Mouse (Mus musculus): ENCODE data around the gene Coro1b. TPM values are rescaled to one million over a fixed set of nuclear protein-coding genes. Genes with fewer than 3 reads are reported as not detected.

Coro1b gene
- polyA plus RNA-seq (2014; fragmentation: Illumina TruSeq; extraction: RNeasy Lipid Tissue Mini Kit (QIAGEN cat#74804); ENCODE audit: low read depth, low replicate concordance) = 54.9 TPM

DNA sequence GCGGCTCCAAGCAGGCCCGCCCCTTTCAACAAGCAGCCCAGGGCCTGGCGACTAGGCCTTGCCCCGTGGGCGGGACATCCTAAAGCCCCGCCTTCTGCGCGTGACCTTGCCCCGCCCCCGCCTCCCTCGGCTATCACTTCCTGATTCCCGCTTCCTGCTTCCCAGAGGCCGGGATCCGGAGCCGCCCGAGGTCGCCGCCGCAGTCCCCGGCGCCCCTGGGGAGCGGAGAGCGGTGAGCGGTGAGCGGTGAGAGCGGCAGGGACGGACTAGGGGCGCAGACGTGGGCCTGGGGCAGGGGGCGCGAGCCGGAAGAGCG lies at the start of gene Coro1b:
Gene Coro1b (plus strand): TSS at position 129 of the 316 bp plus-strand sequence.

DNA sequence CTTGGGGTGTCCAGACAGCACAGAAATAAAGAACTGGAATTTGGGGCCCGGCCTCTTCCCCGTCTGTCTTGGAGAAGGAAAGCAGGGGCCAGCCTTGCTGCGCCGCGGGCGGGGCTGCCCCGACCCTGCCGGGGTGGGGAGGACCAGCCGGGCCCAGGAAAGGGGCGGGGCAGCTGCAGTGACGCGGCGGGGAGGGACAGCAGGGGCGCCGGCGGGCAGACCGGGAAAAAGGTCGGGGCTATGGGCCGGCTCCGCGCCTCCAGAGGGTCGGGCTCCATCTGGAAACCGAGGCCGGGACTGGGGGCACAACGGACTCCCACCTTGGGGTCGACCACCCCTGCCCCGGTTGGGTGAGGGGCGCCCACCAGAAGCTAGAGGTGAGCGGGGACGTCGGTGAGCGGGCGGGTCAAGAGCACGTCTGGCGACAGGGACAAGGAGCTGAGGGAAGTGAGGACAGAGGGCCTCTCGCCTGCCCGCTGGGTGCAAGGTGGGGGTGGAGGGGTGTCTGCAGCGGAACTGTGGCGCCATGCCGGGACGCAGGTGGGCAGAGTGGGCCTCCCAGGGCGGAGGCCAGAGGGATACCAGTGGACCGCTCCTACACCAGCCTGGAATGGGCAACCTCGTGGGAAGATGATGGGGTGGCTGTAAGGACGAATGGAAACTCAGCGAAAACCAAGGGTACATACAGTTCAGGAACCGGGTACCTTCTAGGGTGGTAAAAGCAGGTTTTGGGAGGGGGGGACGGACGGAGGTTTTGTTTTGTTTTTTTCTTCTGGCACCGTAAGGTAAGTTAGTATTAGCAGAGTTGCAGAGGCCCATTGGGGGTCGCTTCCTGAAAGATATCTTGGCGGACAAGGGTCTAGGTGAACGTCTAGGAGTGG lies 48.3 kb upstream of the Coro1b start, which contains the start of gene Pitpnm1:
Gene Pitpnm1 (plus strand): TSS at position 162 of the 881 bp plus-strand sequence.

DNA sequence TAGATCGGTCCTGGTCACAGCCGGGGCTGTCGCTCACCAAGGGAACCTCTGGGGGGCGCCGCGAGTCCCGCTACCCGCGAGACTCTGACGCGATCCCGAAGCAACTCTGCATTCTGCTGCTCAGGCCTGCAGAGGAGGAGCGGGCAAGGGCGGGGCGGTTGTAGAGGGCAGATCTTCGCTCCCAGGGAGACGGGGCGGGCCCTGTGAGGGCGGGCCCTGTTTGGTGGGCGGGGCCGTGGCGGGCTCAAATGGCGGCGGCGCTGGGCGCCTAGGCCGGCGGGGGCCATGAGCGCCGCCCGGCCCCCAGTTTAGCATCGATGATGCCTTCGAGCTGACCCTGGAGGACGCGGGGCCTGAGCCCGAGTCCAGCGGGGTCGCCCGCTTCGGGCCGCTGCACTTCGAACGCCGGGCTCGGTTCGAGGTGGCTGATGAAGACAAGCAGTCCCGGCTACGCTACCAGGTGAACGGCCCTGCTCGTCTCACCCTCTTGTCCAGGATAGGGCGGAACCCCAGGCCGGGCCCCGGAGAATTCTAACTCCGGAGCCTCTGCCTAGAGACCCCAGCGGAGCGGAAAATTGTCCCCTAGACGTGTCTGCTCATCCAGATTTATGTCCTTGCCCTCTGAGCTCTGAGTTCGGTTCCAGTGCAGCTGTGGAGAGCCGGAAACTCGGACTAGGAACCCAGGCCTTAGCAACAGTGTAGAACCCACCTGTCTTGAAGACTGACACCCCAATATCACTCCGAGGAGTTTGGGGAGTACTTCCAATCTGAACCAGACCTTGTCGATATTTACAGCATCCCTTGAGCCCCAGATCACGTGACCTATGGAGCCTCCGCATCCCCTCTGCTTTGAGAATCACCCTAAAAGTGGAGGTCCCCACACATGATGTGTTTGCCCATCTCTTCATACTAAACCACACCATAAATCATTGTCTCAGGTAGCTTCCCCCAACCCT lies 22.4 kb upstream of the Coro1b start, which contains the start of gene Aip:
Gene Aip (minus strand): TSS at position 118 of the 956 bp plus-strand sequence.

DNA sequence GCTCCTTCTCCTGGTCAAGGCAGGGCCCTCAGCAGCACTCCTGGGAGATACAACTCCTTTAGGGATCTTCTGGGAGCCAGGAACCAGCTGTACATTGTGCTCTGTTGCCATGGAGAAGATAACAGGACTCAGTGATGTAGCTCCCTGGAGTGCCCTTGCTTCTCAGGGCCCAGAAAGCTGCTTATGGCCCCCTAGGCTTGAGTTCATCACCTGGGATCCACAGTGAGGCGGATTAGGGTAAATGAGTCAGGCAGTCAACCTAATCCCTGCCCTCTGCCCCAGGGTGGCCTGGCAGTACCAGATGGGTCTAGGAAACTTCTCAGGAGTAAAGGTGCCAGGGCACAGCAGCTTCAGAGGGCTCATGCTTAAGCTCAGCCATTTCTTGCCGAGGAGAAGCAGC lies 9.0 kb upstream of the Coro1b start, which contains the start of gene Gpr152:
Gene Gpr152 (plus strand): TSS at position 342 of the 400 bp plus-strand sequence.

DNA sequence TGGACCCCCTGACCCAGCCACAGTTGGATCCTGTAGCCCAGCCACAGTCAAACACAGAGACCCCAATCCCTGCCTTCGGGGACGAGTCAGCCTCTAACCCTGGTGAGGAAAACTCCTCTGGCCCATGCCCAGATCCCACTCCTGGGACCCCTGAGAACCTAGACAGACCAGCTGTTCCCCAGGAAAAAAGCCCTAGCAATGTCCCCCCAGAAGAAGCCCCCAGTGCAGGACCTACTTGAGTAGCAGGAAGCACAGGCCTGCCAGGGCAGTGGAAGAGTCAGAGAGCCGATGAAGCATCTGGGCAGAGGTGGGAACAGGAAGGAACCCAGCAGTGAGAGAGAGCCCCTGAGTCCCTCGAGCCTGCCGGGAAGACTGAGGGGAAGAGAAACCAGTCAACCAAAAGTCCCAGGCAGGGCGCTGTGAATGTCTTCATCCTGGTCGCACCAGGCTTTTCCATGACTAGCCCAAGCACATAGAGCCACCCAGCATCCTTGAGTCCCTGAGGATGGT lies 4.6 kb upstream of the Coro1b start, which contains the start of gene Cabp4:
Gene Cabp4 (minus strand): TSS at position 275 of the 510 bp plus-strand sequence.

DNA sequence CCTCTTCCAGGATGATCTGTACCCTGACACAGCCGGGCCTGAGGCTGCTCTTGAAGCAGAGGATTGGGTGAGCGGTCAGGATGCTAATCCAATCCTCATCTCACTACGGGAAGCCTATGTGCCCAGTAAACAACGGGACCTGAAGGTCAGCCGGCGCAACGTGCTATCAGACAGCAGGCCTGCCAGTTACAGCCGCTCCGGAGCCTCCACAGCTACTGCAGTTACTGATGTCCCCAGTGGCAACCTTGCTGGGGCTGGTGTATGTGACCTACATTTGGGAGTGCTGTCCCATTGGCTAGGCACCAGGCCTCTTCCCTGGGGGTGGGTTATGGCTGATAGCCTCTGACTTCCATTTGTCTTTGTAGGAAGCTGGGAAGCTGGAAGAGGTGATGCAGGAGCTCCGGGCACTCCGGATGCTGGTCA lies 4.8 kb downstream of the Coro1b start, which contains the start of gene Ptprcap:
Gene Ptprcap (plus strand): TSS at position 373 of the 423 bp plus-strand sequence.

DNA sequence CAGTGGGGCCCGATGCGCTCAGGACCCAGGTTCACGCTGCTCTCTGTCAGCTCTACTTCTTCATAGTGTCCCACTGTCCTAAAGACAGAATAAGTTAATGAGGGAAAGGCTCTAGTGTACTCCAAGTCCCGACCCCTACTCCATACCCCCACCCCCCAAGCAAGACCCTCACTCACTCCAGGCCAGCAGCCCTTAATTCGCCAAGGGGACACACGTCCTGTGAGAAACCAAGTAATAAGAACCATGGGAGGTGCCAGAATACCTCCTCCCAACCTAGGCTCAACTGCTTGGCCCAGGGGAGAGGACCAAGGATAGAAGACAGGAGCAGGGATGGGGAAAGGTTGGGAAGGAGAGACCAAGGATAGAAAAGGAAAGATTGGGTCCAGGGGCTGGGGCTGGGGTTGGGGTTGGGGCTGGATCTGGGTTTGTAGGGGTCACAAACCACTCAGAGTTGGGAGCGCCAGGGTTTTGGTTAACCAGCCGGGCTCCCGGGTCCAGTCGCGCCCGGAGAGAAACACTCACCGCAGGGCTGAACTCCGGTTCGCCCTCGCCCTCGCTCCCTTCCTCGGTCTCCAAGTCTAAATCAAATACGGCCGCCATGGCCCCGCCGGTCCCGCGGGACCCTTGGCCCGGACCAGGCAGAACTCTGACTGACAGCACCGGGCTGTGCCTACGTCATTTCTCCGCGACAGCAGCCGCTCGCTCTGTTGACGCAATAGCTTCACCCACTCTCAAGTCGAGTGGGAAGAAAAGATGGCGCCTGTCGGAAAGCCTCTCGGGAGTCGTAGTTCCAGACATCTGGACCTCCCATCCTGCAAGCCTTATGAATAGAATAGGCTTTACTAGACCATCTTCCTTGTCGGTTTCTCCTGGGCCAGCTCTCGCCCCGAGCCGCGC lies 14.5 kb downstream of the Coro1b start, which contains the start of gene Rps6kb2:
Gene Rps6kb2 (minus strand): TSS at position 709 of the 897 bp plus-strand sequence.

DNA sequence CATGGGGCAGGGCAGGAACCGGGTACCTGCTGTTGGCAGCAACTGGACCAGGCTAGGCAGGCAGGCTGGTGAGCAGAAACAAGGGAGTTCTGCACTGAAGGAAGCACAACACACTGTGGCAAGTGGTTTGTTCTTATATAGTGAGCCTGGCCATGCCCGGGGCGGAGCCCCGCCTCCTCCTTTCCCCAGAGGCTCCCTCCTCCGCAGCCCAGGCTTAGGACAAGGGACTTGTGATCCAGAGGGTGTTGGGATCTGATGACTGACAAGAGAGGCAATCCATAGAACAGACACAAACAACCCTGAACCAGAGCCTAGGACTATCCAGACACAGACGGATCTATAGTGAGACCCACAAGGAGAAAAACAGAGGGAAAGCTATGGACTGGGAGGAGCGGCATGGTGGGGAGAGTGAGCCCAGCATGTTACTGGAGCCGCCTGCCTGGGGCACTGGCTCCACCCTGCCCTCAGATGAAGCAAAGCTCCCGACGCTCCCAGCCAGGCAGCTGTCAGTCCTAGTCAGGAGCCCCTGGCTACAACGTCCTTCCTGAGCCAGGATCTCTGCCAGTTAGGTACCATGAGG lies 27.0 kb downstream of the Coro1b start, which contains the start of gene Carns1:
Gene Carns1 (minus strand): TSS at position 112 of the 580 bp plus-strand sequence.

DNA sequence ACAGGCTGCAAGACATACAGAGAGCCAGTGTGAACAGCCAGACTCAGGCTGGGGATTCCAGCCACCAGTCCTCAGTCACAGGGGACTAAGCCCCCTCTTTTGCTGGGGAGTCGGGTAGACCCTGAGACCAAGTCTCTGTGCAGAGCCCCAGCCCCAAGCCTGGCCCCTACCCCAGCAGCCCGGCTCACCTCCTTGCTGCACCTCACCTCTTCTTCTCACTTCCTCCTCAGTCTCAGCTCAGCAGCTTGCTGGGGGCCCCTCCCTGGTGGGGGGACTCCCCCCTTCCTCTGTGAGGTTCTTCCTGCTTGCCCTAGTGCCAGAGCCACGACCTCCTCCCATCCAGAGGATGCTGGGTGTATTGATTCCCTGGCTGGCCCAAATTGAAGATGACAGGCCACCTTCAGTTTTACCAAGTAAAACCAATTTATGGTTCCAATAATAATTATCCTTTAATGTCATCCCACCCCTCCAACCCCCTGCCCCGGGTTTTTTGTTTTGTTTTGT lies 42.5 kb downstream of the Coro1b start, which contains the start of gene Tbc1d10c:
Gene Tbc1d10c (minus strand): TSS at position 454 of the 504 bp plus-strand sequence.

DNA sequence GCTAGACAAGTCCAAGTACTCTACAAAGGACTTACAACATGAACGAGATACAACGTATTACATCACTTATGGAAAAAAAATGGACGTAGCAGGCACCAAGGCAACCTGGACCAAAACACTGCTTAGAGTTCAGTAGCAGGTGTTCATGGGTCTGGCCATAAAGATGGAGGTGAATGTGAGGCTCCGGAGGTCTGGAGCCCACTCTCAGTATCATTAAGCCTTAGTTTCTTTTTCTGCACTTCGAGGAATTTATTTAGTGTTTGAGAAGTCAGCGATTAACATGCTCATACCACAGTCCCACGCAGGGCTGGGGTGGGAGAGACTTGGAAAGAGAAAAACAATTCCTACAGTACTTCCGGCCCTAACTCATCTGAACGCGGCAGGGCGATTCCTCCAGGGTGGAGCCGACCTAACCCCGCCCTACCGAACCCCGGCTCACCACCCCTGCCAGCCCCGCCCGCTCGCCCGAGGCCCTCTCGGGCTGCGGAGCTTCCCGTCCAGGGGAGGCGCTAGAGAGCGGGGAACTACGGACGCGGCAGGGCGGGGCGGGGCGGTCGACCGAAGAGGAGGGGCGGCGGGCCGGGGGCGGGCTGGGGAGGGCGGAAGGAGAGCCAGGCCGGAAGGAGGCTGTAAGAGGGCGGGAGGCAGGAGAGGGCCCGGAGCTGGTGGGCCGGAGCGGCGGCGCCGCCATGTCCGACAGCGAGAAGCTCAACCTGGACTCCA lies 43.3 kb downstream of the Coro1b start, which contains the start of gene Ppp1ca:
Gene Ppp1ca (plus strand): TSS at position 538 of the 723 bp plus-strand sequence.

DNA sequence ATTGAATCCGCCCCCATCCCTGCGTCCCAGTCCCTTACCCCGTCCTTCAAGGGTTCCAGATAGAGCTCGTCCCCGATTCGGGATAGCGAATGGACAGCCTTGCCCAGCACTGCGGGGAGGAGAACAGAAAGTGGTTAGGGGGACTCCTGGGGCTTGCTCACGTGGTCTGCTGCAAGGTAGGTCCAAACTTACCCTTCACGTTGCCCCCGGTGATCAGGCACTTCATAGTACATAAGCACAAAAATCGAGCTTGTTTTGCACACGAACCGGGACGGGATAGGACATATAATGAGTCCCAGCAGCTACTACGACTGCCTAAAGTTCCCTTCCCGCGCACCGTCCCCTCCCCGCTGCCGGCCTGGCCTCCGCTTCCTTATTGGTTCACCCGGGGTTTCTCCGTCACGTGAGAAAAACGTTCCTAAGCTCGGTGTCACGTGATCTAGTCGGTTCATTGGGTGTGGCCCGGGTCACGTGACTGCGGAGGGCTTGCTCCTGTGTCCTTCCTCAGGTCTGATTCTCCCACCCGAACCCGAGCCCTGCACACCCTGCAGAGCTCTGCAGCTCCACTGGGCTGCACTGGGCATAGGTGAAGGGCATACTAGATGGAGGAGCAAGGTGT lies 53.0 kb downstream of the Coro1b start, which contains the start of gene Rad9a:
Gene Rad9a (minus strand): TSS at position 372 of the 619 bp plus-strand sequence.

Other genes starting within 250 kb of the Coro1b start
- gene Tcirg1, start 241.5 kb upstream of the Coro1b start, polyA plus RNA-seq (2014; fragmentation: Illumina TruSeq; extraction: RNeasy Lipid Tissue Mini Kit (QIAGEN cat#74804); ENCODE audit: low read depth, low replicate concordance) = 21.1 TPM
- gene Ndufs8, start 235.8 kb upstream of the Coro1b start, polyA plus RNA-seq (2014; fragmentation: Illumina TruSeq; extraction: RNeasy Lipid Tissue Mini Kit (QIAGEN cat#74804); ENCODE audit: low read depth, low replicate concordance) = 561 TPM
- 2.2 TPM for gene Aldh3b1, start 218.8 kb upstream of the Coro1b start, polyA plus RNA-seq (2014; fragmentation: Illumina TruSeq; extraction: RNeasy Lipid Tissue Mini Kit (QIAGEN cat#74804); ENCODE audit: low read depth, low replicate concordance)
- 19.0 TPM for gene Unc93b1, start 213.4 kb upstream of the Coro1b start, polyA plus RNA-seq (2014; fragmentation: Illumina TruSeq; extraction: RNeasy Lipid Tissue Mini Kit (QIAGEN cat#74804); ENCODE audit: low read depth, low replicate concordance)
- gene Aldh3b3, start 190.0 kb upstream of the Coro1b start, polyA plus RNA-seq (2014; fragmentation: Illumina TruSeq; extraction: RNeasy Lipid Tissue Mini Kit (QIAGEN cat#74804); ENCODE audit: low read depth, low replicate concordance) = 2.3 TPM
- gene Aldh3b2, start 176.3 kb upstream of the Coro1b start, polyA plus RNA-seq (2014; fragmentation: Illumina TruSeq; extraction: RNeasy Lipid Tissue Mini Kit (QIAGEN cat#74804); ENCODE audit: low read depth, low replicate concordance) = 0.37 TPM
- gene Acy3, start 162.0 kb upstream of the Coro1b start, polyA plus RNA-seq (2014; fragmentation: Illumina TruSeq; extraction: RNeasy Lipid Tissue Mini Kit (QIAGEN cat#74804); ENCODE audit: low read depth, low replicate concordance) = 51.1 TPM
- not detected for gene Tbx10, start 155.9 kb upstream of the Coro1b start, polyA plus RNA-seq (2014; fragmentation: Illumina TruSeq; extraction: RNeasy Lipid Tissue Mini Kit (QIAGEN cat#74804); ENCODE audit: low read depth, low replicate concordance)
- gene Nudt8, start 148.0 kb upstream of the Coro1b start, polyA plus RNA-seq (2014; fragmentation: Illumina TruSeq; extraction: RNeasy Lipid Tissue Mini Kit (QIAGEN cat#74804); ENCODE audit: low read depth, low replicate concordance) = 167 TPM
- gene Gm49405, start 148.0 kb upstream of the Coro1b start, polyA plus RNA-seq (2014; fragmentation: Illumina TruSeq; extraction: RNeasy Lipid Tissue Mini Kit (QIAGEN cat#74804); ENCODE audit: low read depth, low replicate concordance) = 9.5 TPM
- 265 TPM for gene Doc2g, start 145.3 kb upstream of the Coro1b start, polyA plus RNA-seq (2014; fragmentation: Illumina TruSeq; extraction: RNeasy Lipid Tissue Mini Kit (QIAGEN cat#74804); ENCODE audit: low read depth, low replicate concordance)
- gene Ndufv1, start 135.8 kb upstream of the Coro1b start, polyA plus RNA-seq (2014; fragmentation: Illumina TruSeq; extraction: RNeasy Lipid Tissue Mini Kit (QIAGEN cat#74804); ENCODE audit: low read depth, low replicate concordance) = 979 TPM
- gene Gstp1, start 110.6 kb upstream of the Coro1b start, polyA plus RNA-seq (2014; fragmentation: Illumina TruSeq; extraction: RNeasy Lipid Tissue Mini Kit (QIAGEN cat#74804); ENCODE audit: low read depth, low replicate concordance) = 343 TPM
- gene Gstp2, start 102.6 kb upstream of the Coro1b start, polyA plus RNA-seq (2014; fragmentation: Illumina TruSeq; extraction: RNeasy Lipid Tissue Mini Kit (QIAGEN cat#74804); ENCODE audit: low read depth, low replicate concordance) = 33.1 TPM
- not detected for gene Gstp3, start 89.0 kb upstream of the Coro1b start, polyA plus RNA-seq (2014; fragmentation: Illumina TruSeq; extraction: RNeasy Lipid Tissue Mini Kit (QIAGEN cat#74804); ENCODE audit: low read depth, low replicate concordance)
- not detected for gene Cabp2, start 67.0 kb upstream of the Coro1b start, polyA plus RNA-seq (2014; fragmentation: Illumina TruSeq; extraction: RNeasy Lipid Tissue Mini Kit (QIAGEN cat#74804); ENCODE audit: low read depth, low replicate concordance)
- 40.5 TPM for gene Cdk2ap2, start 51.4 kb upstream of the Coro1b start, polyA plus RNA-seq (2014; fragmentation: Illumina TruSeq; extraction: RNeasy Lipid Tissue Mini Kit (QIAGEN cat#74804); ENCODE audit: low read depth, low replicate concordance)
- 21.9 TPM for gene Pitpnm1, start 48.6 kb upstream of the Coro1b start, polyA plus RNA-seq (2014; fragmentation: Illumina TruSeq; extraction: RNeasy Lipid Tissue Mini Kit (QIAGEN cat#74804); ENCODE audit: low read depth, low replicate concordance)
- 71.4 TPM for gene Aip, start 22.8 kb upstream of the Coro1b start, polyA plus RNA-seq (2014; fragmentation: Illumina TruSeq; extraction: RNeasy Lipid Tissue Mini Kit (QIAGEN cat#74804); ENCODE audit: low read depth, low replicate concordance)
- gene Gpr152, start 8.8 kb upstream of the Coro1b start, polyA plus RNA-seq (2014; fragmentation: Illumina TruSeq; extraction: RNeasy Lipid Tissue Mini Kit (QIAGEN cat#74804); ENCODE audit: low read depth, low replicate concordance) = not detected
- gene Cabp4, start 4.6 kb upstream of the Coro1b start, polyA plus RNA-seq (2014; fragmentation: Illumina TruSeq; extraction: RNeasy Lipid Tissue Mini Kit (QIAGEN cat#74804); ENCODE audit: low read depth, low replicate concordance) = not detected
- gene Ptprcap, start 5.0 kb downstream of the Coro1b start, polyA plus RNA-seq (2014; fragmentation: Illumina TruSeq; extraction: RNeasy Lipid Tissue Mini Kit (QIAGEN cat#74804); ENCODE audit: low read depth, low replicate concordance) = 1.1 TPM
- 26.9 TPM for gene Rps6kb2, start 14.7 kb downstream of the Coro1b start, polyA plus RNA-seq (2014; fragmentation: Illumina TruSeq; extraction: RNeasy Lipid Tissue Mini Kit (QIAGEN cat#74804); ENCODE audit: low read depth, low replicate concordance)
- gene Carns1, start 26.9 kb downstream of the Coro1b start, polyA plus RNA-seq (2014; fragmentation: Illumina TruSeq; extraction: RNeasy Lipid Tissue Mini Kit (QIAGEN cat#74804); ENCODE audit: low read depth, low replicate concordance) = 49.6 TPM
- gene Tbc1d10c, start 42.7 kb downstream of the Coro1b start, polyA plus RNA-seq (2014; fragmentation: Illumina TruSeq; extraction: RNeasy Lipid Tissue Mini Kit (QIAGEN cat#74804); ENCODE audit: low read depth, low replicate concordance) = 22.6 TPM
- 318 TPM for gene Ppp1ca, start 43.4 kb downstream of the Coro1b start, polyA plus RNA-seq (2014; fragmentation: Illumina TruSeq; extraction: RNeasy Lipid Tissue Mini Kit (QIAGEN cat#74804); ENCODE audit: low read depth, low replicate concordance)
- 6.4 TPM for gene Rad9a, start 53.0 kb downstream of the Coro1b start, polyA plus RNA-seq (2014; fragmentation: Illumina TruSeq; extraction: RNeasy Lipid Tissue Mini Kit (QIAGEN cat#74804); ENCODE audit: low read depth, low replicate concordance)
- 3.0 TPM for gene Clcf1, start 65.6 kb downstream of the Coro1b start, polyA plus RNA-seq (2014; fragmentation: Illumina TruSeq; extraction: RNeasy Lipid Tissue Mini Kit (QIAGEN cat#74804); ENCODE audit: low read depth, low replicate concordance)
- gene AC109138.7, start 65.7 kb downstream of the Coro1b start, polyA plus RNA-seq (2014; fragmentation: Illumina TruSeq; extraction: RNeasy Lipid Tissue Mini Kit (QIAGEN cat#74804); ENCODE audit: low read depth, low replicate concordance) = not detected
- 21.7 TPM for gene Pold4, start 83.3 kb downstream of the Coro1b start, polyA plus RNA-seq (2014; fragmentation: Illumina TruSeq; extraction: RNeasy Lipid Tissue Mini Kit (QIAGEN cat#74804); ENCODE audit: low read depth, low replicate concordance)
- 11.7 TPM for gene Ssh3, start 120.6 kb downstream of the Coro1b start, polyA plus RNA-seq (2014; fragmentation: Illumina TruSeq; extraction: RNeasy Lipid Tissue Mini Kit (QIAGEN cat#74804); ENCODE audit: low read depth, low replicate concordance)
- 0.97 TPM for gene Ankrd13d, start 134.5 kb downstream of the Coro1b start, polyA plus RNA-seq (2014; fragmentation: Illumina TruSeq; extraction: RNeasy Lipid Tissue Mini Kit (QIAGEN cat#74804); ENCODE audit: low read depth, low replicate concordance)
- gene Grk2, start 157.6 kb downstream of the Coro1b start, polyA plus RNA-seq (2014; fragmentation: Illumina TruSeq; extraction: RNeasy Lipid Tissue Mini Kit (QIAGEN cat#74804); ENCODE audit: low read depth, low replicate concordance) = 50.7 TPM
- gene Kdm2a, start 249.7 kb downstream of the Coro1b start, polyA plus RNA-seq (2014; fragmentation: Illumina TruSeq; extraction: RNeasy Lipid Tissue Mini Kit (QIAGEN cat#74804); ENCODE audit: low read depth, low replicate concordance) = 33.8 TPM

Data from heart, adult 10 weeks (tissue).